Mouse (Mus musculus): ENCODE measurements at regions not wholly inside any gene's neighbourhood (a gene's known extent, or its start where the extent isn't known, plus 50 kb on each side); places are given as distances from the start of the nearest gene placed in this dataset.

GRCm38 (mm10) chr3:143527982-143528381 is 646.2 kb upstream of the Pkn2 start:
- TF ChIP-seq POLR2A (IDR thresholded peaks at IDR 0.05; ENCODE audit: control insufficient read depth in 1 of 2, insufficient read depth in 1 of 2, low read depth in 1 of 2, low read length in 2 of 2, poor library complexity in 1 of 2) (no peak), ZMIZ1 (IDR thresholded peaks at IDR 0.05; ENCODE audit: low read depth, low read length) (no peak), MAFK (IDR thresholded peaks at IDR 0.05; ENCODE audit: borderline replicate concordance, low read depth, low read length) (no peak)
